Mouse (Mus musculus) lung, adult 2 months (tissue): ENCODE data around the gene Tex264.

ENCODE experiments used
- CTCF ChIP-seq: fragments of 200-500 bp; IDR thresholded peaks from 2 replicates; pipeline ENCODE4 v1.5.1; 2011; ENCODE audit warnings: mild to moderate bottlenecking, low read length, control low read depth; ENCODE audit not compliant: insufficient read depth
- POLR2A ChIP-seq: fragments of 200-500 bp; IDR thresholded peaks from 2 replicates; pipeline ENCODE4 v1.6.1; 2011; ENCODE audit warnings: low read depth, mild to moderate bottlenecking, control low read depth, low read length, borderline replicate concordance; ENCODE audit errors: extremely low read depth

DNA sequence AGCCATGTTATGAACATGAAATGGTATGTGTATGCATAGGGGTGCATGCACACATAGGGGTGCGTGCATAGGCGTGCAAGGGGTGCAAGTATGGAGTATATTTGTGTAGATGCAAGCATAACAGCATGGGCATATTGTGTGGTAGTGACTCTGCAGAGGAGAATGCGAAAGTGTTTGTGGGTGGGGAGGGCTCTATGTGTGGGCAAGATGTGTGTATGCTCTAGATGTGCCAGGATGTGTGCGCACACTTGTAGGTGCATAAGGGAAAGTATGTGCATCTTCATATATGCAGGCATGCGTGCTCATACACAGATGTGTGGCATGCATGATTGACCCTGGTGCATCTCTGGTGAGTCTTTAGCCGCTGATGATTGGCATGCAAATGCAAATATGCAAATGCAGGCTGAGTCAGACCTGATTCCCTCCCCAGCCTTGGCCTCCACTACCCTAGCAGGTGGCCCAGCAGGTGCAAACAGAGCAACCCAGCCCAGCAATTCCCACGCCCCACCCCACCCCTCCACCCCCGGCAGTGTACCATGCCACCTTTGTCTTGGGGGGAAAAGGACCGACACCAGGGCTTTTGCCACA is 39.9 kb downstream of the Tex264 start:
- TF ChIP-seq CTCF (no peak), POLR2A (no peak)
